Mouse (Mus musculus) cortical plate, adult 2 months (tissue): Measurements from ENCODE around the gene Iqcc.

Experiments used
- CTCF ChIP-seq: fragments of 200-500 bp; IDR thresholded peaks from 2 replicates; pipeline ENCODE4 v1.5.1; 2011; ENCODE audit warnings: mild to moderate bottlenecking, control low read depth, low read length; ENCODE audit not compliant: insufficient read depth; ENCODE audit errors: extremely low read depth
- POLR2A ChIP-seq: fragments of 200-500 bp; IDR thresholded peaks from 2 replicates; pipeline ENCODE4 v1.6.1; 2011; ENCODE audit warnings: mild to moderate bottlenecking, low read length, control low read depth; ENCODE audit not compliant: insufficient read depth; ENCODE audit errors: extremely low read depth

DNA sequence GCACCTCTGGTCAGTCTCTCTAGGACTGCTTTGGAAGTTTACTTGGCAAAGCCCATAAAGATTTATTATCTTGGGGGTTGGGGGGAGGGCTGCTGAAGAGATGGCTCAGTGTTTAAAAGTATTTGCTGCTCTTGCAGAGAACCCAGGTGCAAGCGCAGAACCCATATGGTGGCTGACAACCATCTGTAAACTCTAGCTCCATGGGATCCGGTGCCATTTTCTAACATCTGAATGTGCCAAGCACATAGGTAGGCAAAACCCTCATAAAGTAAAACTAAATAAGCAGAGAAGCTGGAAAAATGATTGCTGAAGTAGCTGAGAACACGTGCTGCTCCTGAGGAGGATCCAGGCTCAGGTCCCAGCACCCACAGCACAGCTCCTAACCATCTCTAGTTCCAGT is 42.7 kb upstream of the Iqcc start:
- TF ChIP-seq POLR2A (no peak), CTCF (no peak)
